Mouse (Mus musculus): ENCODE measurements at regions not wholly inside any gene's neighbourhood (a gene's known extent, or its start where the extent isn't known, plus 50 kb on each side); places are given as distances from the start of the nearest gene placed in this dataset.

DNA sequence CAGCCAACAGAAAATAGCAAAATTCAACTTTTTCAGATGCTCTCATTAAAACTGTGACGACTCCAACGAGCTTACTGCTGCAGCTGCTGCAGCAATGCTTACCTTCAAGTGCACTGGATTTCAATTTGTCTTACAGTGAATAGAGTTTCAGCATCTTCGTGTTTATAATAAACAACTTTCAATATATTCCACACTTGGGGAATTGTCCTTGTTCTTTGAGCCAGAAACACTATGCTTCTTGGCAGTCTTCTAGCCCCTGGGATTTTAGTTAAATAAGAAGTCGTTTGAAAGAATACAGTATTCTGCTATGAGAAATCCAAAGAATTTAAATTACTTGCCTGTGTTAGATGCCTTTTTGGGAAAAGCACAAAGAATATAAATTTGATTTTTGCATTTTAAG is 381.9 kb upstream of the Kcnd2 start:
- peak in 1 of 2 experiments; percentile 3 for DNase-seq (ENCODE audit: low spot score in 2 of 2)
- intact Hi-C loops (cut with DNase I): no loop called here

DNA sequence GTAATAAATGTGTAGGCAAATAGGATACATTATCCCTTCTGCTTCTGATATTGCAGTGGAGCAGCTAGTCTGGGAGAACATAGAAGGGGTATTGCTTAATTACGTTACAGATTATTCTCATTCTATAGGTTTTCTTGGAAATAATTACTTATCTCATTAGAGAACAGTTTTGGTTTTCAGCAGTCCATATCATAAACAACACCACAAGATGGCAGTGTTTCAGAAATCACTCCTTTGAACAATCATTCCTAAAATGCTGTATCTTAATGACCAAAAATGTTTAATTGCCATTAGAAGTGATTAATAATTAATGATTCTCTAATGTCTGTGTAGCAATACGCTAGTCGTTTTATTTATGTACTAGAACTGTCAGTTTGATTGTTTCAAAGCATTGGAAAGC is 375.2 kb upstream of the Kcnd2 start:
- DNase-seq (ENCODE audit: low spot score in 2 of 2): peak; percentile 2 to 12
- intact Hi-C loops (cut with DNase I): loop anchor here (1.0 to 10.0 kb wide), 2 partner anchors 373 to 695 kb away; no protein-coding TSS in a partner anchor

All from left cerebral cortex, postnatal 25 days (tissue).